Mouse (Mus musculus): ENCODE measurements around the gene Tef.
A peak's percentile ranks its signal among the peaks of the same experiment; 100 is the strongest.

The Tef gene

GRCm38 (mm10) chr15:81848301-81848700 is 46.1 kb downstream of the Tef start:
- no peak for DNase-seq (ENCODE audit: low spot score)

GRCm38 (mm10) chr15:81849104-81849503 is 46.9 kb downstream of the Tef start:
- no peak for DNase-seq (ENCODE audit: low spot score)

GRCm38 (mm10) chr15:81850718-81851117 is 48.5 kb downstream of the Tef start:
- no peak for DNase-seq (ENCODE audit: low spot score)

GRCm38 (mm10) chr15:81851375-81851774 is 49.2 kb downstream of the Tef start:
- no peak for DNase-seq (ENCODE audit: low spot score)

GRCm38 (mm10) chr15:81852411-81853000 is 50.3 kb downstream of the Tef start:
- no peak for DNase-seq (ENCODE audit: low spot score)

GRCm38 (mm10) chr15:81853081-81853480 is 50.9 kb downstream of the Tef start:
- DNase-seq (ENCODE audit: low spot score): no peak

GRCm38 (mm10) chr15:81856030-81856790 is 54.0 kb downstream of the Tef start:
- DNase-seq (ENCODE audit: low spot score): peak; percentile 92

GRCm38 (mm10) chr15:81856938-81857723 is 54.9 kb downstream of the Tef start:
- no peak for DNase-seq (ENCODE audit: low spot score)

- no peak for DNase-seq (ENCODE audit: low spot score)
These were observed 55.5 kb downstream of the Tef start for GRCm38 (mm10) chr15:81857724-81858116.

GRCm38 (mm10) chr15:81858138-81858516 is 55.9 kb downstream of the Tef start:
- DNase-seq (ENCODE audit: low spot score): peak; percentile 95

- DNase-seq (ENCODE audit: low spot score): peak; percentile 64
These were observed 56.5 kb downstream of the Tef start, which contains the start of gene Tob2 for GRCm38 (mm10) chr15:81858517-81859329. Gene Tob2 (minus strand): TSS chr15:81858796.

- DNase-seq (ENCODE audit: low spot score): peak; percentile 96
These were observed 57.4 kb downstream of the Tef start for GRCm38 (mm10) chr15:81859330-81860255.

GRCm38 (mm10) chr15:81860471-81861135 is 58.4 kb downstream of the Tef start:
- DNase-seq (ENCODE audit: low spot score): no peak

- no peak for DNase-seq (ENCODE audit: low spot score)
These were observed 62.0 kb downstream of the Tef start for GRCm38 (mm10) chr15:81864238-81864637.

GRCm38 (mm10) chr15:81869985-81870384 is 67.8 kb downstream of the Tef start:
- no peak for DNase-seq (ENCODE audit: low spot score)

- DNase-seq (ENCODE audit: low spot score): peak; percentile 96
These were observed 69.5 kb downstream of the Tef start, which contains the start of gene Phf5a for GRCm38 (mm10) chr15:81871604-81872261. Gene Phf5a (minus strand): TSS chr15:81871911.

GRCm38 (mm10) chr15:81872262-81873136 is 70.3 kb downstream of the Tef start, which contains the start of gene Aco2:
Gene Aco2 (plus strand): TSS chr15:81872309.
- DNase-seq (ENCODE audit: low spot score): peak; percentile 99
